Mouse (Mus musculus) C3H10T1/2 (cell line): ENCODE data around the gene Comp. TPM values are rescaled to one million over a fixed set of nuclear protein-coding genes. Genes with fewer than 3 reads are reported as not detected.

Source experiments
- polyA plus RNA-seq, 2 experiments: library from polyadenylated mRNA; unstranded; fragments of >200 nt; fragmentation: generic; extraction: Trizol; gene quantifications; one replicate each; pipeline ENCODE4 v1.2.1; 2012; ENCODE audit warnings: missing spikeins in 2 of 2

The Comp gene
- polyA plus RNA-seq = 1 to 10 TPM in 1 of 2 experiments, under 1 TPM in 1; 0.02 to 2.4 TPM

GRCm38 (mm10) chr8:70373397-70374317 lies at the start of gene Comp:
Comp (plus strand) TSS chr8:70373558.

GRCm38 (mm10) chr8:70329124-70329834 lies 44.1 kb upstream of the Comp start, which contains the start of gene Gdf1:
Gdf1 (plus strand) TSS chr8:70329817.

GRCm38 (mm10) chr8:70353194-70353817 lies 20.1 kb upstream of the Comp start, which contains the start of gene Upf1:
Upf1 (minus strand) TSS chr8:70353278.

Other genes starting within 250 kb of the Comp start
- 10 to 100 TPM; 28.9 to 68.0 TPM for gene Nr2c2ap, start 242.2 kb upstream of the Comp start, polyA plus RNA-seq
- 10 to 100 TPM in 1 of 2 experiments, 1 to 10 TPM in 1; 7.9 to 19.7 TPM for gene Rfxank, start 234.4 kb upstream of the Comp start, polyA plus RNA-seq
- 10 to 100 TPM; 44.4 to 92.4 TPM for gene Borcs8, start 234.1 kb upstream of the Comp start, polyA plus RNA-seq
- under 1 TPM; 0.19 to 0.79 TPM for gene Mef2b, start 233.8 kb upstream of the Comp start, polyA plus RNA-seq
- 10 to 100 TPM; 20.8 to 81.8 TPM for gene Tmem161a, start 201.2 kb upstream of the Comp start, polyA plus RNA-seq
- 10 to 100 TPM in 1 of 2 experiments, under 1 TPM in 1; 0.89 to 18.9 TPM for gene Slc25a42, start 161.3 kb upstream of the Comp start, polyA plus RNA-seq
- gene Sugp2, start 139.3 kb upstream of the Comp start, polyA plus RNA-seq = 10 to 100 TPM in 1 of 2 experiments, 1 to 10 TPM in 1; 10.0 to 33.2 TPM
- 10 to 100 TPM; 33.5 to 33.9 TPM for gene Armc6, start 139.1 kb upstream of the Comp start, polyA plus RNA-seq
- gene Homer3, start 90.7 kb upstream of the Comp start, polyA plus RNA-seq = 10 to 100 TPM; 28.6 to 58.1 TPM
- gene Ddx49, start 71.1 kb upstream of the Comp start, polyA plus RNA-seq = 10 to 100 TPM; 61.1 to 69.1 TPM
- gene Cope, start 71.0 kb upstream of the Comp start, polyA plus RNA-seq = 100 to 1,000 TPM; 192 to 229 TPM
- gene Cers1, start 57.8 kb upstream of the Comp start, polyA plus RNA-seq = 1 to 10 TPM in 1 of 2 experiments, under 1 TPM in 1; 0.94 to 8.5 TPM
- gene Gdf1, start 43.7 kb upstream of the Comp start, polyA plus RNA-seq = 1 to 10 TPM; 1.5 to 8.3 TPM
- gene Upf1, start 20.3 kb upstream of the Comp start, polyA plus RNA-seq = 10 to 100 TPM in 1 of 2 experiments, 1 to 10 TPM in 1; 9.7 to 46.9 TPM
- gene Crtc1, start 66.0 kb downstream of the Comp start, polyA plus RNA-seq = 10 to 100 TPM in 1 of 2 experiments, 1 to 10 TPM in 1; 5.7 to 21.4 TPM
- 10 to 100 TPM; 14.5 to 39.8 TPM for gene Klhl26, start 103.4 kb downstream of the Comp start, polyA plus RNA-seq
- under 1 TPM; 0.13 to 0.68 TPM for gene Tmem59l, start 113.8 kb downstream of the Comp start, polyA plus RNA-seq
- 100 to 1,000 TPM; 255 to 582 TPM for gene Crlf1, start 119.6 kb downstream of the Comp start, polyA plus RNA-seq
- 100 to 1,000 TPM; 419 to 692 TPM for gene Rex1bd, start 133.2 kb downstream of the Comp start, polyA plus RNA-seq
- gene Uba52, start 137.2 kb downstream of the Comp start, polyA plus RNA-seq = 1,000 to 10,000 TPM; 2,018 to 3,199 TPM
- 100 to 1,000 TPM; 339 to 400 TPM for gene Fkbp8, start 154.2 kb downstream of the Comp start, polyA plus RNA-seq
- gene Kxd1, start 154.4 kb downstream of the Comp start, polyA plus RNA-seq = 10 to 100 TPM; 49.2 to 79.4 TPM
- 10 to 100 TPM in 1 of 2 experiments, 1 to 10 TPM in 1; 7.9 to 19.2 TPM for gene Ell, start 165.9 kb downstream of the Comp start, polyA plus RNA-seq
- 1 to 10 TPM in 1 of 2 experiments, under 1 TPM in 1; 0.20 to 2.1 TPM for gene Isyna1, start 220.8 kb downstream of the Comp start, polyA plus RNA-seq
- 100 to 1,000 TPM; 218 to 229 TPM for gene Ssbp4, start 235.3 kb downstream of the Comp start, polyA plus RNA-seq
- gene Lrrc25, start 242.6 kb downstream of the Comp start, polyA plus RNA-seq = not detected